8 mouse cellular contexts compared by ENCODE assay signal in genomic region chr1:164307922-164308321, GRCm38 (mm10). TPM values are rescaled to one million over a fixed set of nuclear protein-coding genes. Genes with fewer than 3 reads are reported as not detected.
A peak's percentile ranks its signal among the peaks of the same experiment; 100 is the strongest.
DNase-seq lines count a peak whose midpoint lies in the region; ATAC-seq and TF ChIP-seq lines count a peak whose summit lies in the region.

No protein-coding gene starts in this region.

- TF ChIP-seq CTCF in layer of hippocampus, adult 2 months (conservative IDR thresholded peaks at IDR 0.05): no peak
- TF ChIP-seq CTCF in cortical plate, adult 2 months (IDR thresholded peaks at IDR 0.05; ENCODE audit: extremely low read depth, insufficient read depth, low read length): no peak
- TF ChIP-seq CTCF in hindbrain, postnatal 0 days (IDR thresholded peaks at IDR 0.05; ENCODE audit: low read depth): no peak

- H3K4me3 ChIP-seq in layer of hippocampus, adult 2 months: peak overlapping the region; percentile 85
- peak overlapping the region; percentile 74 for H3K4me3 ChIP-seq in cortical plate, adult 2 months (ENCODE audit: insufficient read depth, low read length)
- peak overlapping the region; percentile 80 for H3K4me3 ChIP-seq in hindbrain, postnatal 0 days (ENCODE audit: low read length)
- peak overlapping the region; percentile 88 for H3K4me3 ChIP-seq in myocyte

- H3K79me2 ChIP-seq in myocyte (ENCODE audit: control insufficient read depth, insufficient read depth): peaks cover 19% of the 10 kb centered on the region

- H3K27ac ChIP-seq in layer of hippocampus, adult 2 months: peak overlapping the region; percentile 84
- no peak overlapping the region for H3K27ac ChIP-seq in cortical plate, adult 2 months (ENCODE audit: insufficient read depth, low read length)
- H3K27ac ChIP-seq in hindbrain, postnatal 0 days: peak overlapping the region; percentile 56

- no peaks in the 10 kb centered on the region for H3K27me3 ChIP-seq in hindbrain, postnatal 0 days (ENCODE audit: insufficient read depth, low read length)
- no peaks in the 10 kb centered on the region for H3K27me3 ChIP-seq in myocyte (ENCODE audit: control insufficient read depth, insufficient read depth, insufficient read length)

- no peak overlapping the region for H3ac ChIP-seq in myocyte (ENCODE audit: control insufficient read depth, insufficient read length)

- peak overlapping the region; percentile 61 for H3K9ac ChIP-seq in hindbrain, postnatal 0 days (replicated peaks; ENCODE audit: low read length)

- peak overlapping the region; percentile 96 for H3K4me2 ChIP-seq in hindbrain, postnatal 0 days (ENCODE audit: low read depth, low read length)
- peak overlapping the region; percentile 75 for H3K4me2 ChIP-seq in myocyte (ENCODE audit: low read depth)

- WGBS in hindbrain, postnatal 0 days: 11% methylated on average over 10 of the region's 10 CpGs

- peaks cover 2% of the 10 kb centered on the region; the same call in 1 of the 2 replicates for H3K4me1 ChIP-seq in cortical plate, adult 2 months (ENCODE audit: control insufficient read depth, insufficient read depth, low read length)
- H3K4me1 ChIP-seq in hindbrain, postnatal 0 days (ENCODE audit: insufficient read depth, low read length): no peaks in the 10 kb centered on the region

- no peak for TF ChIP-seq POLR2A in cortical plate, adult 2 months (IDR thresholded peaks at IDR 0.05; ENCODE audit: extremely low read depth, insufficient read depth, low read length)
- no peak for TF ChIP-seq POLR2A in myocyte (IDR thresholded peaks at IDR 0.05; ENCODE audit: insufficient read length, low read depth)

- no peaks in the 10 kb centered on the region for H3K36me3 ChIP-seq in hindbrain, postnatal 0 days (ENCODE audit: insufficient read depth, low read length)
- H3K36me3 ChIP-seq in myocyte (ENCODE audit: control insufficient read depth, insufficient read depth): no peaks in the 10 kb centered on the region

- DNase-seq in layer of hippocampus, adult 2 months (ENCODE audit: low spot score in 2 of 2): no peak
- no peak for DNase-seq in layer of hippocampus, adult 8-10 months (ENCODE audit: low spot score in 2 of 2)
- DNase-seq in hindbrain, postnatal 0 days (ENCODE audit: low spot score): no peak
- no peak for DNase-seq in cerebellum, postnatal 36 days
- DNase-seq in right cerebral cortex, postnatal 25 days: no peak
- no peak for DNase-seq in embryo, embryonic 9.5 days (ENCODE audit: extremely low spot score)

- H3K9me3 ChIP-seq in hindbrain, postnatal 0 days (ENCODE audit: low read length): no peaks in the 10 kb centered on the region

- ATAC-seq in hindbrain, postnatal 0 days: peak; percentile 10; the same call in 1 of the 2 replicates

TF ChIP-seq in myocyte, 11 proteins besides CTCF, POLR2A, EP300 and RAD21:
- TF ChIP-seq TCF12 (IDR thresholded peaks at IDR 0.05; ENCODE audit: insufficient read depth, poor library complexity, severe bottlenecking) (no peak), MYOG (IDR thresholded peaks at IDR 0.05; ENCODE audit: control insufficient read depth in 1 of 3, insufficient read depth in 1 of 3, insufficient read length in 2 of 3, low read depth in 2 of 3) (no peak), TCF3 (IDR thresholded peaks at IDR 0.05; ENCODE audit: insufficient read length, low read depth) (no peak), MAX (IDR thresholded peaks at IDR 0.05; ENCODE audit: low read depth) (no peak), E2F4 (IDR thresholded peaks at IDR 0.05; ENCODE audit: insufficient read depth) (no peak), SRF (IDR thresholded peaks at IDR 0.05; ENCODE audit: control insufficient read depth, insufficient read length, low read depth) (no peak)

RNA-seq across cellular contexts. Expression of gene Blzf1, which starts 0.6 kb away (rescaled TPM):
- 10 to 100 TPM; 23.2 to 26.8 TPM for total RNA-seq in layer of hippocampus, adult 2 months (2021)
- 10 to 100 TPM; 21.5 to 24.6 (median 21.8) TPM for total RNA-seq in layer of hippocampus, adult 8-10 months (2022)
- 18.4 and 19.5 TPM in 2 replicates for polyA plus RNA-seq in cortical plate, adult 2 months (2012; rRNA removed)
- 9.1 and 10.8 TPM in 2 replicates for total RNA-seq in hindbrain, postnatal 0 days (2014; rRNA removed)
- 26.1 and 26.6 TPM in 2 replicates for polyA plus RNA-seq in hindbrain, postnatal 0 days (2015; fragmentation: Nextera tagmentation; extraction: Ambion mirVana)
- 11.4 TPM for polyA plus RNA-seq in myocyte (2012; fragmentation: generic; extraction: Trizol)

RNA-seq across cellular contexts. Expression of gene Nme7, which starts 4.0 kb away (rescaled TPM):
- total RNA-seq in layer of hippocampus, adult 2 months (2021): 10 to 100 TPM; 24.0 to 31.5 TPM
- total RNA-seq in layer of hippocampus, adult 8-10 months (2022): 10 to 100 TPM; 25.4 to 31.7 (median 28.6) TPM
- polyA plus RNA-seq in cortical plate, adult 2 months (2012; rRNA removed): 21.6 and 22.0 TPM in 2 replicates
- 12.4 and 19.7 TPM in 2 replicates for total RNA-seq in hindbrain, postnatal 0 days (2014; rRNA removed)
- 24.8 and 30.1 TPM in 2 replicates for polyA plus RNA-seq in hindbrain, postnatal 0 days (2015; fragmentation: Nextera tagmentation; extraction: Ambion mirVana)
- 10.7 TPM for polyA plus RNA-seq in myocyte (2012; fragmentation: generic; extraction: Trizol)

RNA-seq across cellular contexts. Expression of gene Ccdc181, which starts 32.5 kb away (rescaled TPM):
- total RNA-seq in layer of hippocampus, adult 2 months (2021): 10 to 100 TPM; 21.7 to 24.8 TPM
- 10 to 100 TPM; 18.5 to 22.8 (median 22.0) TPM for total RNA-seq in layer of hippocampus, adult 8-10 months (2022)
- 19.1 and 21.1 TPM in 2 replicates for polyA plus RNA-seq in cortical plate, adult 2 months (2012; rRNA removed)
- total RNA-seq in hindbrain, postnatal 0 days (2014; rRNA removed): 5.8 and 6.4 TPM in 2 replicates
- 24.6 and 25.0 TPM in 2 replicates for polyA plus RNA-seq in hindbrain, postnatal 0 days (2015; fragmentation: Nextera tagmentation; extraction: Ambion mirVana)
- polyA plus RNA-seq in myocyte (2012; fragmentation: generic; extraction: Trizol): 4.1 TPM

RNA-seq across cellular contexts. Expression of gene Slc19a2, which starts 59.1 kb away (rescaled TPM):
- 10 to 100 TPM; 10.1 to 15.3 TPM for total RNA-seq in layer of hippocampus, adult 2 months (2021)
- 10 to 100 TPM; 13.8 to 16.1 (median 14.2) TPM for total RNA-seq in layer of hippocampus, adult 8-10 months (2022)
- 13.1 and 14.7 TPM in 2 replicates for polyA plus RNA-seq in cortical plate, adult 2 months (2012; rRNA removed)
- 19.3 and 21.0 TPM in 2 replicates for total RNA-seq in hindbrain, postnatal 0 days (2014; rRNA removed)
- polyA plus RNA-seq in hindbrain, postnatal 0 days (2015; fragmentation: Nextera tagmentation; extraction: Ambion mirVana): 9.7 and 10.3 TPM in 2 replicates
- polyA plus RNA-seq in myocyte (2012; fragmentation: generic; extraction: Trizol): 6.2 TPM
